Mouse (Mus musculus) B cell, adult 62 days (primary cell): ENCODE measurements around the gene Chrnd. TPM values are rescaled to one million over a fixed set of nuclear protein-coding genes. Genes with fewer than 3 reads are reported as not detected.

Experiments
- total RNA-seq: library from RNA; stranded (reverse); gene quantifications from 4 replicates; pipeline ENCODE4 v1.2.4, GENCODE M21; 2023

Chrnd gene
- total RNA-seq = not detected in 4 replicates

GRCm38 (mm10) chr1:87190429-87190828 lies at the start of gene Chrnd:
TSS of gene Chrnd (plus strand) at chr1:87190607.

GRCm38 (mm10) chr1:87156199-87156587 lies 34.2 kb upstream of the Chrnd start, which contains the start of gene Ecel1:
TSS of gene Ecel1 (minus strand) at chr1:87156521.

GRCm38 (mm10) chr1:87183013-87183412 lies 7.4 kb upstream of the Chrnd start, which contains the start of gene Prss56:
TSS of gene Prss56 (plus strand) at chr1:87183313.

GRCm38 (mm10) chr1:87204465-87204864 lies 14.1 kb downstream of the Chrnd start, which contains the start of gene Chrng:
TSS of gene Chrng (plus strand) at chr1:87204657.

GRCm38 (mm10) chr1:87213735-87214704 lies 23.6 kb downstream of the Chrnd start, which contains the start of gene Eif4e2:
TSS of gene Eif4e2 (plus strand) at chr1:87213914.

Other genes with a start within 250 kb of the Chrnd start
- gene Alppl2, start 100.7 kb upstream of the Chrnd start, total RNA-seq = not detected in 4 replicates
- gene Alpi, start 89.0 kb upstream of the Chrnd start, total RNA-seq = not detected in 4 replicates
- not detected in 4 replicates for gene Akp3, start 65.6 kb upstream of the Chrnd start, total RNA-seq
- gene Ecel1, start 34.1 kb upstream of the Chrnd start, total RNA-seq = 0.40 TPM in 1 of 4 replicates, not detected in the others
- gene Prss56, start 7.3 kb upstream of the Chrnd start, total RNA-seq = not detected in 4 replicates
- gene Chrng, start 14.1 kb downstream of the Chrnd start, total RNA-seq = not detected in 4 replicates
- gene Eif4e2, start 23.3 kb downstream of the Chrnd start, total RNA-seq = 112 to 124 TPM (median 117 TPM) in 4 replicates
- gene Efhd1, start 73.8 kb downstream of the Chrnd start, total RNA-seq = 0.46 TPM in 1 of 4 replicates, not detected in the others
- gene Gigyf2, start 136.4 kb downstream of the Chrnd start, total RNA-seq = 112 to 143 TPM (median 127 TPM) in 4 replicates
- gene Kcnj13, start 204.1 kb downstream of the Chrnd start, total RNA-seq = not detected in 4 replicates